Mouse (Mus musculus) Patski (cell line): ENCODE measurements around the gene Klf12. TPM values are rescaled to one million over a fixed set of nuclear protein-coding genes. Genes with fewer than 3 reads are reported as not detected.

ENCODE experiments used
- ATAC-seq: fragments of 100-300 bp; one replicate; pipeline ENCODE4 v1.8.0; 2021
- CTCF ChIA-PET: fragments of 350-600 bp; sonication (Branson Sonifier 250); formaldehyde crosslinking; loops from one replicate; lab custom pipeline; 2022; ENCODE audit warnings: inconsistent platforms; lab: Charles Lee
- POLR2A ChIA-PET: fragments of 350-600 bp; sonication (Branson Sonifier 250); formaldehyde crosslinking; loops from one replicate; lab custom pipeline; 2022; ENCODE audit warnings: antibody characterized with exemption, inconsistent platforms; lab: Charles Lee
- DNase-seq: peaks from one replicate; pipeline ENCODE4 v3.0.0-alpha.2; 2011; ENCODE audit warnings: low read depth, low spot score
- H3K27me3 ChIP-seq: fragments of 371-371 bp; one replicate; pipeline ENCODE4 v1.5.1; 2021
- CTCF ChIP-seq: fragments of 100-300 bp; IDR thresholded peaks from one replicate; pipeline ENCODE4 v1.5.1; 2021
- in situ Hi-C: fragments of 300-500 bp; cut with MboI; formaldehyde crosslinking; loops from 3 replicates; pipeline ENCODE4 v1.11.1; 2018; ENCODE audit warnings: low pct_unique_long_range_greater_than_20kb, mixed read lengths
- polyA plus RNA-seq: library from polyadenylated mRNA; unstranded; gene quantifications from one replicate; pipeline ENCODE4 v1.2.3, GENCODE M21; 2021

Klf12 gene
- polyA plus RNA-seq, 1 experiment from 2014 or later: 1.9 TPM

GRCm38 (mm10) chr14:99955133-99955532 is 329.3 kb downstream of the Klf12 start:
- in situ Hi-C loops: no loop called here
- CTCF ChIA-PET: no interaction called here
- peaks cover 6% of the 10 kb centered on the region for H3K27me3 ChIP-seq
- DNase-seq (no peak), ATAC-seq (no peak)
- TF ChIP-seq CTCF: no peak
- POLR2A ChIA-PET: no interaction called here

- POLR2A ChIA-PET: no interaction called here
- TF ChIP-seq CTCF: no peak
- in situ Hi-C loops: no loop called here
- ATAC-seq (no peak), DNase-seq (no peak)
- peaks cover 14% of the 10 kb centered on the region for H3K27me3 ChIP-seq
- CTCF ChIA-PET: interaction anchor here (0.9 to 1.2 kb wide), 2 partner anchors 12 to 13 kb away, joined by 3 read pairs; no protein-coding TSS in a partner anchor
Measured at GRCm38 (mm10) chr14:99944221-99945108, 340.0 kb downstream of the Klf12 start.

GRCm38 (mm10) chr14:99943156-99943555 is 341.3 kb downstream of the Klf12 start:
- ATAC-seq: no peak
- peaks cover 16% of the 10 kb centered on the region for H3K27me3 ChIP-seq
- ChIA-PET POLR2A (no interaction called here), CTCF (interaction anchor here (1.2 kb wide), 2 partner anchors 10 to 11 kb away, joined by 3 to 5 read pairs; no protein-coding TSS in a partner anchor)
- no peak for TF ChIP-seq CTCF
- DNase-seq: no peak
- in situ Hi-C loops: no loop called here

GRCm38 (mm10) chr14:99933456-99933855 is 351.0 kb downstream of the Klf12 start:
- ChIA-PET CTCF (interaction anchor here (1.1 kb wide), 1 partner anchor 10 kb away, joined by 3 read pairs; no protein-coding TSS in a partner anchor), POLR2A (no interaction called here)
- no peak for TF ChIP-seq CTCF
- peaks cover 9% of the 10 kb centered on the region for H3K27me3 ChIP-seq
- in situ Hi-C loops: no loop called here
- DNase-seq (no peak), ATAC-seq (no peak)

- in situ Hi-C loops: no loop called here
- ATAC-seq: peak; percentile 84
- CTCF ChIA-PET: interaction anchor here (0.9 to 2.7 kb wide), 11 partner anchors 9 to 1497 kb away, joined by 3 to 11 read pairs (median 5); no protein-coding TSS in a partner anchor
- POLR2A ChIA-PET: no interaction called here
- peak; percentile 27 for DNase-seq
- peak; percentile 92 for TF ChIP-seq CTCF
- H3K27me3 ChIP-seq: peaks cover 6% of the 10 kb centered on the region
Measured at GRCm38 (mm10) chr14:99931879-99932278, 352.6 kb downstream of the Klf12 start.

- CTCF ChIA-PET: interaction anchor here (2.0 kb wide), 1 partner anchor 20 kb away, joined by 6 read pairs; no protein-coding TSS in a partner anchor
- no peak for TF ChIP-seq CTCF
- POLR2A ChIA-PET: no interaction called here
- in situ Hi-C loops: no loop called here
- no peak for DNase-seq
- H3K27me3 ChIP-seq: no peaks in the 10 kb centered on the region
- ATAC-seq: no peak
Measured at GRCm38 (mm10) chr14:99911912-99912311, 372.6 kb downstream of the Klf12 start.

- in situ Hi-C loops: no loop called here
- H3K27me3 ChIP-seq: no peaks in the 10 kb centered on the region
- TF ChIP-seq CTCF: no peak
- ChIA-PET CTCF (interaction anchor here (2.0 kb wide), 1 partner anchor 21 kb away, joined by 6 read pairs; no protein-coding TSS in a partner anchor), POLR2A (interaction anchor here (0.5 kb wide), 1 partner anchor 811 kb away, joined by 4 read pairs; the partner anchor contains the start of gene Dis3)
- peak; percentile 92 for ATAC-seq
- DNase-seq: no peak
Measured at GRCm38 (mm10) chr14:99910876-99911275, 373.6 kb downstream of the Klf12 start.

- ChIA-PET POLR2A (interaction anchor here (1.2 kb wide), 1 partner anchor 620 kb away, joined by 3 read pairs; no protein-coding TSS in a partner anchor), CTCF (no interaction called here)
- in situ Hi-C loops: no loop called here
- TF ChIP-seq CTCF: no peak
- ATAC-seq: no peak
- DNase-seq: peak; percentile 41
- H3K27me3 ChIP-seq: no peaks in the 10 kb centered on the region
Measured at GRCm38 (mm10) chr14:99900902-99901301, 383.6 kb downstream of the Klf12 start.

GRCm38 (mm10) chr14:99898861-99899260 is 385.6 kb downstream of the Klf12 start:
- ATAC-seq: no peak
- TF ChIP-seq CTCF: no peak
- ChIA-PET CTCF (interaction anchor here (7.1 kb wide), 1 partner anchor 758 kb away, joined by 67 read pairs; no protein-coding TSS in a partner anchor), POLR2A (no interaction called here)
- in situ Hi-C loops: loop anchor here (5.0 to 25.0 kb wide), 3 partner anchors 362 to 757 kb away; no protein-coding TSS in a partner anchor
- H3K27me3 ChIP-seq: no peaks in the 10 kb centered on the region
- DNase-seq: no peak

GRCm38 (mm10) chr14:99894708-99895383 is 389.6 kb downstream of the Klf12 start:
- ATAC-seq (peak; percentile 44), DNase-seq (peak; percentile 24)
- TF ChIP-seq CTCF: peak; percentile 93
- H3K27me3 ChIP-seq: no peaks in the 10 kb centered on the region
- ChIA-PET CTCF (interaction anchor here (0.9 to 7.1 kb wide), 3 partner anchors 22 to 754 kb away, joined by 3 to 67 read pairs (median 3); no protein-coding TSS in a partner anchor), POLR2A (no interaction called here)
- in situ Hi-C loops: loop anchor here (5.0 to 25.0 kb wide), 4 partner anchors 148 to 753 kb away; no protein-coding TSS in a partner anchor
